Mouse (Mus musculus) erythroblast, embryonic 14.5 days (primary cell): ENCODE data around the gene Spn.

ENCODE experiments used
- GATA1 ChIP-seq: IDR thresholded peaks from 2 replicates; pipeline ENCODE4 v1.6.1; 2012; ENCODE audit warnings: low read length, inconsistent platforms, mixed read lengths
- TAL1 ChIP-seq: IDR thresholded peaks from 3 replicates; pipeline ENCODE4 v1.6.1; 2012; ENCODE audit warnings: low read length, inconsistent platforms, mixed read lengths

GRCm38 (mm10) chr7:127184720-127185119 lies 47.1 kb upstream of the Spn start:
- TF ChIP-seq GATA1 (no peak), TAL1 (no peak)
